Mouse (Mus musculus) MEL (cell line): ENCODE data around the gene St6galnac4. TPM values are rescaled to one million over a fixed set of nuclear protein-coding genes. Genes with fewer than 3 reads are reported as not detected.

ENCODE experiments used
- DNase-seq: peaks from one replicate; pipeline ENCODE4 v3.0.0; 2011; ENCODE audit warnings: low read depth, low spot score
- H3K27ac ChIP-seq: 2 replicates; pipeline ENCODE4 v1.5.1; 2012; ENCODE audit warnings: low read depth, mild to moderate bottlenecking, control low read depth, low read length, moderate library complexity; ENCODE audit not compliant: control insufficient read depth
- H3K27me3 ChIP-seq, 2 experiments: fragments of 150-350 bp in 1 of 2; sonication (generic) in 1 of 2; 2 replicates each; pipeline ENCODE4 v1.6.1; 2012; ENCODE audit warnings: low read length in 2 of 2, mild to moderate bottlenecking in 2 of 2, improper control_type of control experiment in 1 of 2, moderate library complexity in 1 of 2; ENCODE audit not compliant: insufficient read depth in 2 of 2, control insufficient read depth in 1 of 2
- H3K36me3 ChIP-seq, 2 experiments: 2 replicates each; pipeline ENCODE4 v1.6.1; 2012 to 2014; ENCODE audit warnings: low read length in 2 of 2, improper control_type of control experiment in 1 of 2, inconsistent platforms in 1 of 2, mild to moderate bottlenecking in 1 of 2; ENCODE audit not compliant: insufficient read depth in 2 of 2, control insufficient read depth in 1 of 2
- H3K4me1 ChIP-seq, 2 experiments: fragments of 150-350 bp in 1 of 2; sonication (generic) in 1 of 2; 2 replicates each; pipeline ENCODE4 v1.6.1; 2012; ENCODE audit warnings: low read length in 2 of 2, improper control_type of control experiment in 1 of 2, mild to moderate bottlenecking in 1 of 2; ENCODE audit not compliant: insufficient read depth in 2 of 2, control insufficient read depth in 1 of 2
- H3K4me3 ChIP-seq, 2 experiments: fragments of 150-350 bp in 1 of 2; sonication (generic) in 1 of 2; 2 replicates each; pipeline ENCODE4 v1.5.1; 2012; ENCODE audit warnings: low read depth in 2 of 2, low read length in 2 of 2, mild to moderate bottlenecking in 2 of 2, moderate library complexity in 2 of 2, control low read depth in 1 of 2, improper control_type of control experiment in 1 of 2; ENCODE audit not compliant: control insufficient read depth in 1 of 2, insufficient read depth in 1 of 2
- H3K79me2 ChIP-seq: 2 replicates; pipeline ENCODE4 v1.6.1; 2012; ENCODE audit warnings: mild to moderate bottlenecking, low read length, moderate library complexity; ENCODE audit not compliant: control insufficient read depth, poor library complexity, insufficient read depth
- H3K9ac ChIP-seq: 2 replicates; pipeline ENCODE4 v1.6.1; 2012; ENCODE audit warnings: low read depth, mild to moderate bottlenecking, control low read depth, low read length, moderate library complexity; ENCODE audit not compliant: control insufficient read depth, poor library complexity, severe bottlenecking
- H3K9me3 ChIP-seq: fragments of 150-350 bp; sonication (generic); replicated peaks from 2 replicates; pipeline ENCODE4 v1.6.1; 2012; ENCODE audit warnings: mild to moderate bottlenecking, low read length, improper control_type of control experiment, moderate library complexity; ENCODE audit not compliant: insufficient read depth
- BHLHE40 ChIP-seq: IDR thresholded peaks from 2 replicates; pipeline ENCODE4 v1.6.1; 2012; ENCODE audit warnings: low read depth, mild to moderate bottlenecking, inconsistent platforms, low read length, improper control_type of control experiment, borderline replicate concordance
- CHD1 ChIP-seq: IDR thresholded peaks from 2 replicates; pipeline ENCODE4 v1.6.1; 2012; ENCODE audit warnings: low read depth, mild to moderate bottlenecking, inconsistent platforms, low read length, improper control_type of control experiment
- CTCF ChIP-seq, 3 experiments: IDR thresholded peaks in 2 of 3; conservative IDR thresholded peaks in 1 of 3; 2 replicates each; pipeline ENCODE4 v1.5.1; 2011 to 2012; ENCODE audit warnings: low read length in 3 of 3, low read depth in 2 of 3, mild to moderate bottlenecking in 2 of 3, improper control_type of control experiment in 1 of 3, inconsistent platforms in 1 of 3, mixed read lengths in 1 of 3, moderate library complexity in 1 of 3; ENCODE audit not compliant: control insufficient read depth in 1 of 3, insufficient read depth in 1 of 3, poor library complexity in 1 of 3, severe bottlenecking in 1 of 3
- E2F4 ChIP-seq: IDR thresholded peaks from 2 replicates; pipeline ENCODE4 v1.6.1; 2011; ENCODE audit warnings: low read depth, low read length, improper control_type of control experiment, borderline replicate concordance
- GABPA ChIP-seq: IDR thresholded peaks from 2 replicates; pipeline ENCODE4 v1.6.1; 2012; ENCODE audit warnings: low read depth, mild to moderate bottlenecking, inconsistent platforms, low read length, improper control_type of control experiment, moderate library complexity
- MAX ChIP-seq: IDR thresholded peaks from 2 replicates; pipeline ENCODE4 v1.6.1; 2011; ENCODE audit warnings: low read length, improper control_type of control experiment
- MEF2A ChIP-seq: IDR thresholded peaks from 2 replicates; pipeline ENCODE4 v1.6.1; 2014; ENCODE audit warnings: low read depth, mild to moderate bottlenecking, inconsistent platforms, low read length, improper control_type of control experiment; ENCODE audit not compliant: poor library complexity, insufficient replicate concordance, severe bottlenecking; ENCODE audit errors: extremely low read depth
- NELFE ChIP-seq: IDR thresholded peaks from 2 replicates; pipeline ENCODE4 v1.6.1; 2011; ENCODE audit warnings: low read depth, low read length, improper control_type of control experiment
- POLR2A ChIP-seq, 2 experiments: IDR thresholded peaks; 2 replicates each; pipeline ENCODE4 v1.6.1; 2011 to 2012; ENCODE audit warnings: low read length in 2 of 2, mild to moderate bottlenecking in 2 of 2, control low read depth in 1 of 2, improper control_type of control experiment in 1 of 2, low read depth in 1 of 2, moderate library complexity in 1 of 2; ENCODE audit not compliant: control insufficient read depth in 1 of 2, insufficient read depth in 1 of 2, poor library complexity in 1 of 2
- POLR2AphosphoS2 ChIP-seq: IDR thresholded peaks from 2 replicates; pipeline ENCODE4 v1.6.1; 2011; ENCODE audit warnings: low read length, improper control_type of control experiment
- POLR2AphosphoS5 ChIP-seq: IDR thresholded peaks from 2 replicates; pipeline ENCODE4 v1.6.1; 2012; ENCODE audit warnings: low read depth, borderline replicate concordance, mild to moderate bottlenecking, inconsistent platforms, low read length, moderate library complexity, mixed read lengths
- RAD21 ChIP-seq: IDR thresholded peaks from 2 replicates; pipeline ENCODE4 v1.6.1; 2011; ENCODE audit warnings: mild to moderate bottlenecking, low read depth, low read length, improper control_type of control experiment
- SIN3A ChIP-seq: IDR thresholded peaks from 2 replicates; pipeline ENCODE4 v1.6.1; 2012; ENCODE audit warnings: low read length, improper control_type of control experiment, inconsistent platforms
- TBP ChIP-seq: IDR thresholded peaks from 2 replicates; pipeline ENCODE4 v1.8.0; 2011; ENCODE audit warnings: low read depth, low read length, improper control_type of control experiment
- TCF12 ChIP-seq: IDR thresholded peaks from 2 replicates; pipeline ENCODE4 v1.6.1; 2014; ENCODE audit warnings: low read depth, mild to moderate bottlenecking, inconsistent platforms, low read length, improper control_type of control experiment, moderate library complexity
- USF1 ChIP-seq: IDR thresholded peaks from 2 replicates; pipeline ENCODE4 v1.6.1; 2014; ENCODE audit warnings: low read depth, mild to moderate bottlenecking, inconsistent platforms, low read length, improper control_type of control experiment, moderate library complexity
- ZC3H11A ChIP-seq: IDR thresholded peaks from 2 replicates; pipeline ENCODE4 v1.6.1; 2012; ENCODE audit warnings: low read depth, mild to moderate bottlenecking, inconsistent platforms, low read length, improper control_type of control experiment
- ZNF384 ChIP-seq: IDR thresholded peaks from 2 replicates; pipeline ENCODE4 v1.6.1; 2012; ENCODE audit warnings: low read depth, mild to moderate bottlenecking, inconsistent platforms, low read length, improper control_type of control experiment
- polyA plus RNA-seq, 2 experiments: library from polyadenylated mRNA; stranded (reverse) in 1 of 2; unstranded in 1 of 2; fragments of >175 nt in 1 of 2; fragments of >200 nt in 1 of 2; gene quantifications; 2 replicates each; pipeline versions ENCODE4 v1.2.1 to v1.2.4; 2012; ENCODE audit warnings: low replicate concordance in 2 of 2, low read depth in 1 of 2; ENCODE audit not compliant: insufficient read length in 2 of 2, insufficient read depth in 1 of 2, missing spikeins in 1 of 2
- total RNA-seq: library from RNA; depleted of rRNA; stranded (reverse); fragments of 300-350 nt; gene quantifications from 2 replicates; pipeline ENCODE4 v1.2.3, GENCODE M21; 2012

St6galnac4 gene
- total and polyA plus RNA-seq, 3 experiments, result 58.3 to 109 TPM; not detected in 1

DNA sequence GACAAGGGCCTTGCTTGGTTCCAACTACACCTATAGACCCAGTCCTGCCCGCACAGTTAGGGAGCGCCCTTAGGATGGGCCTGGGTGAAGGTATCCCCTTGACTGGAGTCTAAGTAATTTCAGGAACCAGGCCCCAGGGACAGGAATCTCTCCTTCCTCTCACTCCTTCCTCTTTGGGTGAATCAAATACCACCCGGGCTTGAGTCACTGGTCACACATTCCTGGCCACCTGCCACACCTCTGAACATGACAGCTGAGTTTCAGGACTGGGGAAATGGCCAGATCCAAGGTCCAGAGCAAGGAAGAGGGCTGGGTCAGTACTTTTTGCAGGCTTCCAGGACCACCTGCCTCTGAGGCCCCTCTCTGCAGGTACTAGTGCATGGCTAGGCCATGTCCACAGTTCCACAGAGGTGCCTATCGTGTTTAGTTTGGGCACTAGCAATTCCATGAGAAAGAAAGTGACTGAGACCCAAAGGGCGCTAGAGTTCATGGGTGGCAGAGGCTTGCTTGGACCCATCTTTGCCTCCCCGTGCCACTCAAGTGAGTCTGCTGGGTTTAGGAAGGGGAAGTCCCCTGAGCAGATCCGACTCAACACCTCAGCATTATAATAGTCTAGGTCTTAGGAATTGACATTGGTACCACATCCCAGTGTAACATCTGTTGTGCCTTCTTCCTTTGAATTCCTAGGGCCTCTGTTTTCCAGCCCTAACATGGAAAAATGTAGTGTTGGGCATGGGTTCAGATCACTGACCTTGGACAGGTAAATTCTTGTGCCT, 38.7 kb upstream of the St6galnac4 start:
- H3K79me2 ChIP-seq, result no peaks in the 10 kb centered on the region
- H3K27ac ChIP-seq, result no peak overlapping the region
- H3K4me3 ChIP-seq, result no peak overlapping the region
- H3K9me3 ChIP-seq, result no peaks in the 10 kb centered on the region
- no peaks in the 10 kb centered on the region for H3K36me3 ChIP-seq
- no peak for DNase-seq
- no peak overlapping the region for H3K9ac ChIP-seq
- TF ChIP-seq CTCF (IDR thresholded peaks at IDR 0.05 in 2 of 3, conservative IDR thresholded peaks at IDR 0.05 in 1 of 3; ENCODE audit: control insufficient read depth in 1 of 3, insufficient read depth in 1 of 3, low read depth in 2 of 3, low read length in 3 of 3, poor library complexity in 1 of 3, severe bottlenecking in 1 of 3) (no peak), GABPA (no peak), TBP (no peak), NELFE (no peak), MAX (no peak), ZNF384 (no peak), BHLHE40 (no peak), POLR2AphosphoS5 (no peak), MEF2A (no peak), TCF12 (no peak), USF1 (no peak), CHD1 (no peak), RAD21 (no peak)
- TF ChIP-seq, all 39 proteins: peak for 0
- Histone ChIP-seq H3K27me3 (no peaks in the 10 kb centered on the region), H3K4me1 (no peaks in the 10 kb centered on the region)

DNA sequence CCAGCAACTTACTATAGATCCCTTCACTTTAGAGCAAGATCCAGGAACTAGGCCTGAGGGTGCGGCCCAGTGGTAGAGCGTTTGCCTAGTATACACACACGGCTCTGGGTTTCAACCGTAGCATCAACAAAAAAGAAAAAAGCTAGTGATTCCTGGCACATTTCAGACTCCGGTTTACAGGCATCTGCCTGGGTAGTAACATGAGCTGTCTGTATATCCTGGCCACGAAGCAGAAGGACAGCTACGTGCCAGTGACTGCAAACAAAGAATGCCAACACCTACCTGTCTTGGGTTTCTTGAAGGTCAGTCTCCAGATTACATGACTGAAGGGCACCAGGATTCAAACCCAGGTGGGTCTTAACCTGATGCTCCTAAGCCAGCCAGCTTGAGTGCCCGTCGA, 37.7 kb upstream of the St6galnac4 start:
- no peak for TF ChIP-seq POLR2A (IDR thresholded peaks at IDR 0.05; ENCODE audit: control insufficient read depth in 1 of 2, insufficient read depth in 1 of 2, low read depth in 1 of 2, low read length in 2 of 2, poor library complexity in 1 of 2)
- TF ChIP-seq ZC3H11A, result no peak
- TF ChIP-seq USF1, result no peak
- no peak for TF ChIP-seq E2F4
- no peak for TF ChIP-seq SIN3A
- TF ChIP-seq POLR2AphosphoS2, result no peak
- Histone ChIP-seq H3K27ac (no peak overlapping the region), H3K4me3 (no peak overlapping the region), H3K9me3 (no peaks in the 10 kb centered on the region), H3K4me1 (no peaks in the 10 kb centered on the region), H3K79me2 (no peaks in the 10 kb centered on the region), H3K9ac (no peak overlapping the region), H3K36me3 (no peaks in the 10 kb centered on the region), H3K27me3 (no peaks in the 10 kb centered on the region)
- no peak for DNase-seq
